17 mouse cellular contexts compared by ENCODE assay signal in genomic region chr3:29608713-29609112, GRCm38 (mm10).
DNase-seq lines count a peak whose midpoint lies in the region; ATAC-seq and TF ChIP-seq lines count a peak whose summit lies in the region.
"Had no signal": no experiment of that assay in that cellular context is flagged by ENCODE, and none has a peak within 500 bp of the region (broad histone marks: within the 10 kb centered on the region; RNA-seq: fewer than 3 reads in every experiment).

No protein-coding gene starts in this region.

- H3K4me1 ChIP-seq in midbrain, embryonic 14.5 days (ENCODE audit: control insufficient read depth, insufficient read depth, low read length), result no peaks in the 10 kb centered on the region
- H3K4me1 ChIP-seq in midbrain, postnatal 0 days (ENCODE audit: insufficient read depth, low read length), result no peaks in the 10 kb centered on the region
- no peaks in the 10 kb centered on the region for H3K4me1 ChIP-seq in lung, embryonic 16.5 days (replicated peaks; ENCODE audit: control insufficient read depth, insufficient read depth, low read length)

- H3K9ac ChIP-seq in midbrain, embryonic 14.5 days (replicated peaks; ENCODE audit: low read length), result no peak overlapping the region
- no peak overlapping the region for H3K9ac ChIP-seq in midbrain, postnatal 0 days (replicated peaks; ENCODE audit: low read length, poor library complexity, severe bottlenecking)
- H3K9ac ChIP-seq in lung, embryonic 16.5 days (ENCODE audit: low read length), result no peak overlapping the region

- 5% methylated on average over 3 of the region's 3 CpGs for WGBS in midbrain, embryonic 14.5 days
- WGBS in midbrain, postnatal 0 days, result 17% methylated on average over 3 of the region's 3 CpGs
- 36% methylated on average over 3 of the region's 3 CpGs for WGBS in lung, embryonic 16.5 days

- H3K4me2 ChIP-seq in midbrain, embryonic 14.5 days (ENCODE audit: low read length), result no peak overlapping the region
- H3K4me2 ChIP-seq in midbrain, postnatal 0 days (ENCODE audit: low read depth, low read length, poor library complexity, severe bottlenecking), result no peak overlapping the region
- no peak overlapping the region for H3K4me2 ChIP-seq in lung, embryonic 16.5 days (ENCODE audit: low read depth, low read length)

- H3K4me3 ChIP-seq in midbrain, embryonic 14.5 days (replicated peaks; ENCODE audit: low read depth, low read length), result no peak overlapping the region
- H3K4me3 ChIP-seq in midbrain, postnatal 0 days (ENCODE audit: low read depth, low read length), result no peak overlapping the region
- no peak overlapping the region for H3K4me3 ChIP-seq in lung, embryonic 16.5 days (ENCODE audit: low read length)
- H3K4me3 ChIP-seq: gastrocnemius, adult 2 months; myocyte had no signal

- H3K27ac ChIP-seq in midbrain, embryonic 14.5 days (replicated peaks; ENCODE audit: low read depth, low read length), result peak overlapping the region; percentile 37; the same call in 1 of the 2 replicates
- H3K27ac ChIP-seq in midbrain, postnatal 0 days (ENCODE audit: low read depth, low read length), result no peak overlapping the region
- H3K27ac ChIP-seq in lung, embryonic 16.5 days (ENCODE audit: low read length), result no peak overlapping the region
- H3K27ac ChIP-seq: gastrocnemius, adult 2 months; macrophage had no signal

- ATAC-seq in frontal cortex, adult (ENCODE audit: low TSS enrichment), result peak; percentile 62
- peak; percentile 68; the same call in 1 of the 2 replicates for ATAC-seq in midbrain, embryonic 14.5 days (ENCODE audit: low FRiP score, low TSS enrichment)
- ATAC-seq in midbrain, postnatal 0 days (ENCODE audit: low FRiP score), result no peak
- ATAC-seq in lung, embryonic 16.5 days (ENCODE audit: low read depth), result peak; percentile 76; the same call in 1 of the 2 replicates
- ATAC-seq in cerebellum, adult (ENCODE audit: insufficient number of reproducible peaks, low FRiP score, low TSS enrichment), result no peak

- no peaks in the 10 kb centered on the region for H3K9me3 ChIP-seq in midbrain, embryonic 14.5 days (ENCODE audit: control insufficient read depth, low read length)
- H3K9me3 ChIP-seq in midbrain, postnatal 0 days (ENCODE audit: low read length), result no peaks in the 10 kb centered on the region
- H3K9me3 ChIP-seq in lung, embryonic 16.5 days (ENCODE audit: control insufficient read depth, low read length), result no peaks in the 10 kb centered on the region

- H3K27me3 ChIP-seq in midbrain, embryonic 14.5 days (ENCODE audit: control insufficient read depth, insufficient read depth, low read length), result no peaks in the 10 kb centered on the region
- no peaks in the 10 kb centered on the region for H3K27me3 ChIP-seq in midbrain, postnatal 0 days (ENCODE audit: insufficient read depth, low read length)
- H3K27me3 ChIP-seq in lung, embryonic 16.5 days (ENCODE audit: control insufficient read depth, insufficient read depth, low read depth, low read length), result no peaks in the 10 kb centered on the region

- TF ChIP-seq CTCF in midbrain, postnatal 0 days (IDR thresholded peaks at IDR 0.05), result no peak

- no peaks in the 10 kb centered on the region for H3K36me3 ChIP-seq in midbrain, embryonic 14.5 days (ENCODE audit: control insufficient read depth, insufficient read depth, low read length)
- no peaks in the 10 kb centered on the region for H3K36me3 ChIP-seq in midbrain, postnatal 0 days (ENCODE audit: insufficient read depth, low read length)
- H3K36me3 ChIP-seq in lung, embryonic 16.5 days (ENCODE audit: control insufficient read depth, insufficient read depth, low read length), result no peaks in the 10 kb centered on the region

- DNase-seq in frontal cortex, postnatal 36 days (ENCODE audit: low spot score in 2 of 2), result no peak
- DNase-seq in midbrain, embryonic 14.5 days, result peak; percentile 46
- DNase-seq in midbrain, postnatal 0 days (ENCODE audit: low spot score), result no peak
- peak; percentile 17 for DNase-seq in retina, postnatal 1 day
- DNase-seq in thymus, postnatal 10 days (ENCODE audit: low spot score in 2 of 2), result no peak
- DNase-seq: adrenal gland, adult 8-10 months; cerebellum, postnatal 36 days; gastrocnemius, adult 2 months; heart, adult 18-20 months; kidney, postnatal 10 days; right cerebral cortex, postnatal 25 days; thymus, adult 2 months had no signal

Comparison
In these comparisons a context has a peak if more than half of its experiments do, and no peak if none do; other contexts are left out.
1. ATAC-seq: peak in frontal cortex, adult (single experiment), midbrain, embryonic 14.5 days (single experiment) and lung, embryonic 16.5 days (single experiment); none in midbrain, postnatal 0 days (single experiment) and cerebellum, adult (single experiment).
2. DNase-seq: peak in midbrain, embryonic 14.5 days (single experiment) and retina, postnatal 1 day (single experiment); none in frontal cortex, postnatal 36 days (0 of 2), midbrain, postnatal 0 days (single experiment) and thymus, postnatal 10 days (0 of 2).